Mouse (Mus musculus) heart, adult 2 months (tissue): ENCODE results near the gene Mat1a.

Experiments
- CTCF ChIP-seq: fragments of 200-600 bp; IDR thresholded peaks from 2 replicates; pipeline ENCODE4 v1.8.1; 2022; ENCODE audit warnings: antibody characterized with exemption, mild to moderate bottlenecking, moderate library complexity
- EP300 ChIP-seq: fragments of 200-500 bp; IDR thresholded peaks from 2 replicates; pipeline ENCODE4 v1.6.1; 2011; ENCODE audit warnings: low read depth, low read length, control low read depth; ENCODE audit not compliant: insufficient read depth
- POLR2A ChIP-seq: fragments of 200-500 bp; IDR thresholded peaks from 2 replicates; pipeline ENCODE4 v1.6.1; 2011; ENCODE audit warnings: mild to moderate bottlenecking, low read depth, low read length, control low read depth; ENCODE audit not compliant: insufficient read depth

DNA sequence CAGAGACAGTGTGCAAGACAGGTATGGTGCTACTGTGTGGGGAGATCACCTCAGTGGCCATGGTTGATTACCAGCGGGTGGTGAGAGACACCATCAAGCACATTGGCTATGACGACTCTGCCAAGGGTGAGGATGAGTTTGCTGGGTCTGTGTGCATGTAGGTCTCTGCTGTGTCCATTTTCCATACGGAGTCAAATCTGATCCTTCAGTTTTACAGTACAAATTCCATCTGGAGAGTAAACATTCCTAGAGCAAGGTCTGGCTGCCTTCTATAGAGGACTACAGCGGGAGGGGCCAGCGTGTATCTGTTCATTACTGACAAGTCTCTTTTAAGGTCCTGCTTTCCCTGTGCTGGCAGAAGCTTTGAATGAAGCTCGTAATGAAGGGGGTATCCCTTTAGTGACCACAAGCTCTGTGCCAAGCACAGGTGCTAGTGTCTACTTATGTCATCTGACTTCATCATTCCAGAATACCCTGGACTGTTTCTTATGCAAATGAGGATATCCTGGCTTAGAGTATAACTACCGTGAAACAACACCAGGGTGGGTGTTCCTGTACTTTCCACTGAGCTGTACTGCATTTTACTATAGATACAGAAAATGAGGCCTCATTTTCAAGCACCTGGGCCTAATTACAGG lies 6.3 kb downstream of the Mat1a start:
- no peak for TF ChIP-seq CTCF
- no peak for TF ChIP-seq POLR2A
- TF ChIP-seq EP300: no peak
